Mouse (Mus musculus) heart, postnatal 4 days (tissue): ENCODE data around the gene Efl1. TPM values are rescaled to one million over a fixed set of nuclear protein-coding genes. Genes with fewer than 3 reads are reported as not detected.
"Not testable (repeated sequence)": the region's sequence is repeated elsewhere in the genome, so short reads cannot be mapped to it uniquely, and the experiment has no call there.

Source experiments
- DNase-seq: peaks from one replicate; pipeline ENCODE4 v3.0.0; 2021
- total RNA-seq, 2 experiments: library from RNA; stranded (reverse); gene quantifications; 2 replicates each; pipeline ENCODE4 v1.2.3; 2021

The Efl1 gene
- total RNA-seq, 2 experiments from 2014 or later, result 13.6 to 15.0 TPM

- no peak for DNase-seq
Observed at GRCm38 (mm10) chr7:82720501-82720900, 72.1 kb downstream of the Efl1 start.

- no peak for DNase-seq
Observed at GRCm38 (mm10) chr7:82720906-82721305, 72.5 kb downstream of the Efl1 start.

GRCm38 (mm10) chr7:82722486-82723123 lies 74.2 kb downstream of the Efl1 start:
- DNase-seq, result no peak

- no peak for DNase-seq
Observed at GRCm38 (mm10) chr7:82723151-82723871, 74.9 kb downstream of the Efl1 start.

- no peak for DNase-seq
Observed at GRCm38 (mm10) chr7:82724491-82724890, 76.1 kb downstream of the Efl1 start.

GRCm38 (mm10) chr7:82725006-82725636 lies 76.7 kb downstream of the Efl1 start:
- no peak for DNase-seq

- DNase-seq, result no peak
Observed at GRCm38 (mm10) chr7:82725741-82726450, 77.5 kb downstream of the Efl1 start.

GRCm38 (mm10) chr7:82727066-82727465 lies 78.7 kb downstream of the Efl1 start:
- DNase-seq, result no peak

- not testable (repeated sequence) for DNase-seq
Observed at GRCm38 (mm10) chr7:82729009-82729408, 80.6 kb downstream of the Efl1 start.

GRCm38 (mm10) chr7:82733118-82733517 lies 84.7 kb downstream of the Efl1 start:
- no peak for DNase-seq

GRCm38 (mm10) chr7:82733995-82734394 lies 85.6 kb downstream of the Efl1 start:
- no peak for DNase-seq

GRCm38 (mm10) chr7:82734748-82735600 lies 86.6 kb downstream of the Efl1 start:
- no peak for DNase-seq

- peak; percentile 71 for DNase-seq
Observed at GRCm38 (mm10) chr7:82743116-82743765, 94.8 kb downstream of the Efl1 start.

- DNase-seq, result no peak
Observed at GRCm38 (mm10) chr7:82744167-82744715, 95.8 kb downstream of the Efl1 start.

GRCm38 (mm10) chr7:82748812-82749211 lies 100.4 kb downstream of the Efl1 start:
- no peak for DNase-seq

- DNase-seq, result no peak
Observed at GRCm38 (mm10) chr7:82749239-82749638, 100.8 kb downstream of the Efl1 start.

GRCm38 (mm10) chr7:82752171-82753085 lies 104.0 kb downstream of the Efl1 start:
- peak; percentile 38 for DNase-seq

- DNase-seq, result no peak
Observed at GRCm38 (mm10) chr7:82755602-82756155, 107.3 kb downstream of the Efl1 start.

GRCm38 (mm10) chr7:82758521-82758920 lies 110.1 kb downstream of the Efl1 start:
- DNase-seq, result no peak

GRCm38 (mm10) chr7:82759091-82759490 lies 110.7 kb downstream of the Efl1 start:
- no peak for DNase-seq
